ENCODE assay signal across 8 mouse cellular contexts in genomic region chr15:80096946-80097881, GRCm38 (mm10). TPM values are rescaled to one million over a fixed set of nuclear protein-coding genes. Genes with fewer than 3 reads are reported as not detected.
DNase-seq lines count a peak whose midpoint lies in the region; ATAC-seq and TF ChIP-seq lines count a peak whose summit lies in the region.

No protein-coding gene starts in this region.

- peak; percentile 82 for ATAC-seq in liver, embryonic 16.5 days (ENCODE audit: low read depth)

- H3K9ac ChIP-seq in liver, embryonic 16.5 days (ENCODE audit: low read depth, low read length), result peak overlapping the region; percentile 56

- H3K4me2 ChIP-seq in liver, embryonic 16.5 days (ENCODE audit: low read depth, low read length), result peak overlapping the region; percentile 80

- H3K27ac ChIP-seq in liver, embryonic 16.5 days (ENCODE audit: low read length), result peak overlapping the region; percentile 98
- H3K27ac ChIP-seq in olfactory bulb, adult 2 months (ENCODE audit: insufficient read depth, low read depth, low read length), result peak overlapping the region; percentile 7; the same call in 1 of the 2 replicates

- H3K9me3 ChIP-seq in liver, embryonic 16.5 days (replicated peaks; ENCODE audit: control insufficient read depth, low read length), result no peaks in the 10 kb centered on the region

- peak; percentile 80 for DNase-seq in adrenal gland, adult 2 months
- no peak for DNase-seq in adrenal gland, postnatal 4 days (ENCODE audit: low spot score in 2 of 2)
- peak; percentile 24 for DNase-seq in urinary bladder, postnatal 25 days (ENCODE audit: low spot score)
- DNase-seq in urinary bladder, postnatal 4 days (ENCODE audit: low spot score in 2 of 2), result no peak
- DNase-seq in heart, postnatal 4 days, result peak; percentile 66
- no peak for DNase-seq in right cerebral cortex, adult 2 months (ENCODE audit: low spot score in 2 of 2)

- peaks cover 6% of the 10 kb centered on the region for H3K27me3 ChIP-seq in liver, embryonic 16.5 days (ENCODE audit: control insufficient read depth, insufficient read depth, low read depth, low read length)

- peak overlapping the region; percentile 53 for H3K4me3 ChIP-seq in liver, embryonic 16.5 days (ENCODE audit: low read depth, low read length)
- H3K4me3 ChIP-seq in olfactory bulb, adult 2 months (ENCODE audit: insufficient read depth, low read depth, low read length), result no peak overlapping the region

- TF ChIP-seq POLR2A in olfactory bulb, adult 2 months (IDR thresholded peaks at IDR 0.05; ENCODE audit: insufficient read depth, low read depth, low read length), result no peak

- 7% methylated on average over 20 of the region's 20 CpGs for WGBS in liver, embryonic 16.5 days (ENCODE audit: insufficient replicate concordance)
- 26% methylated on average over 20 of the region's 20 CpGs for WGBS in olfactory bulb, adult 2 months

- H3K4me1 ChIP-seq in liver, embryonic 16.5 days (ENCODE audit: control insufficient read depth, low read depth, low read length), result peaks cover 45% of the 10 kb centered on the region
- H3K4me1 ChIP-seq in olfactory bulb, adult 2 months (ENCODE audit: control insufficient read depth, insufficient read depth, low read length), result peaks cover 77% of the 10 kb centered on the region

- TF ChIP-seq CTCF in olfactory bulb, adult 2 months (IDR thresholded peaks at IDR 0.05; ENCODE audit: insufficient read depth, low read depth, low read length), result no peak

- H3K36me3 ChIP-seq in liver, embryonic 16.5 days (ENCODE audit: control insufficient read depth, insufficient read depth), result no peaks in the 10 kb centered on the region

RNA-seq across cellular contexts. Expression of gene Rpl3, which starts 5.5 kb away (rescaled TPM):
- total RNA-seq in adrenal gland, adult 2 months (2021), result 100 to 1,000 TPM; 376 to 618 TPM
- polyA plus RNA-seq in adrenal gland, adult 2 months (2012; rRNA removed), result 500 and 520 TPM in 2 replicates
- 100 to 1,000 TPM; 927 to 955 TPM for total RNA-seq in adrenal gland, postnatal 4 days (2021)
- 100 to 1,000 TPM; 591 to 607 TPM for total RNA-seq in heart, postnatal 4 days (2021)
- 481 and 545 TPM in 2 replicates for polyA plus RNA-seq in liver, embryonic 16.5 days (2015; fragmentation: Nextera tagmentation; extraction: Ambion mirVana)
- 3,528 TPM in 1 of 2 replicates, not detected in the other for polyA plus RNA-seq in olfactory bulb, adult 2 months (2012; ENCODE audit: insufficient read depth, insufficient read length, low replicate concordance, missing spikeins)

RNA-seq across cellular contexts. Expression of gene Syngr1, which starts 6.1 kb away (rescaled TPM):
- 10 to 100 TPM; 24.4 to 47.8 TPM for total RNA-seq in adrenal gland, adult 2 months (2021)
- polyA plus RNA-seq in adrenal gland, adult 2 months (2012; rRNA removed), result 86.9 and 119 TPM in 2 replicates
- total RNA-seq in adrenal gland, postnatal 4 days (2021), result 10 to 100 TPM; 26.4 to 27.6 TPM
- total RNA-seq in heart, postnatal 4 days (2021), result 10 to 100 TPM; 73.4 to 86.0 TPM
- polyA plus RNA-seq in liver, embryonic 16.5 days (2015; fragmentation: Nextera tagmentation; extraction: Ambion mirVana), result 11.3 and 12.7 TPM in 2 replicates
- polyA plus RNA-seq in olfactory bulb, adult 2 months (2012; ENCODE audit: insufficient read depth, insufficient read length, low replicate concordance, missing spikeins), result 72.7 TPM in 1 of 2 replicates, not detected in the other

RNA-seq across cellular contexts. Expression of gene Tab1, which starts 35.7 kb away (rescaled TPM):
- total RNA-seq in adrenal gland, adult 2 months (2021), result 10 to 100 TPM; 11.4 to 23.2 TPM
- polyA plus RNA-seq in adrenal gland, adult 2 months (2012; rRNA removed), result 19.6 and 23.4 TPM in 2 replicates
- 10 to 100 TPM; 37.6 to 37.8 TPM for total RNA-seq in adrenal gland, postnatal 4 days (2021)
- total RNA-seq in heart, postnatal 4 days (2021), result 10 to 100 TPM; 36.5 to 37.0 TPM
- 11.3 and 12.2 TPM in 2 replicates for polyA plus RNA-seq in liver, embryonic 16.5 days (2015; fragmentation: Nextera tagmentation; extraction: Ambion mirVana)
- polyA plus RNA-seq in olfactory bulb, adult 2 months (2012; ENCODE audit: insufficient read depth, insufficient read length, low replicate concordance, missing spikeins), result not detected in 2 replicates

Comparison
In these comparisons a context has a peak if more than half of its experiments do, and no peak if none do; other contexts are left out.
1. DNase-seq: peak in adrenal gland, adult 2 months (single experiment), urinary bladder, postnatal 25 days (single experiment) and heart, postnatal 4 days (single experiment); none in adrenal gland, postnatal 4 days (0 of 2), urinary bladder, postnatal 4 days (0 of 2) and right cerebral cortex, adult 2 months (0 of 2).